Mouse (Mus musculus) heart, postnatal 0 days (tissue): ENCODE results near the gene Slc25a12.

Source experiments
- CTCF ChIP-seq: IDR thresholded peaks from 2 replicates; pipeline ENCODE4 v1.5.1; 2016; ENCODE audit warnings: antibody characterized with exemption, control low read depth, low read depth
- EP300 ChIP-seq: IDR thresholded peaks from 2 replicates; pipeline ENCODE4 v1.6.1; 2016; ENCODE audit warnings: antibody characterized with exemption, low read depth

- TF ChIP-seq EP300 (no peak), CTCF (no peak)
These were observed 21.6 kb upstream of the Slc25a12 start, which contains the start of gene Hat1 for GRCm38 (mm10) chr2:71388951-71389763.
